Mouse (Mus musculus) layer of hippocampus, postnatal 25 days (tissue): Measurements from ENCODE around the gene Mip. TPM values are rescaled to one million over a fixed set of nuclear protein-coding genes. Genes with fewer than 3 reads are reported as not detected.
"Not testable (repeated sequence)": the region's sequence is repeated elsewhere in the genome, so short reads cannot be mapped to it uniquely, and the experiment has no call there.

Experiments
- DNase-seq, 2 experiments: peaks; one replicate each; pipeline ENCODE4 v3.0.0; 2022; ENCODE audit warnings: mixed read lengths in 2 of 2, low spot score in 1 of 2; ENCODE audit errors: extremely low spot score in 1 of 2
- total RNA-seq, 2 experiments: library from RNA; stranded (reverse); gene quantifications; 2 replicates each; pipeline ENCODE4 v1.2.3; 2021

Mip gene
- total RNA-seq, 2 experiments from 2014 or later: not detected

DNA sequence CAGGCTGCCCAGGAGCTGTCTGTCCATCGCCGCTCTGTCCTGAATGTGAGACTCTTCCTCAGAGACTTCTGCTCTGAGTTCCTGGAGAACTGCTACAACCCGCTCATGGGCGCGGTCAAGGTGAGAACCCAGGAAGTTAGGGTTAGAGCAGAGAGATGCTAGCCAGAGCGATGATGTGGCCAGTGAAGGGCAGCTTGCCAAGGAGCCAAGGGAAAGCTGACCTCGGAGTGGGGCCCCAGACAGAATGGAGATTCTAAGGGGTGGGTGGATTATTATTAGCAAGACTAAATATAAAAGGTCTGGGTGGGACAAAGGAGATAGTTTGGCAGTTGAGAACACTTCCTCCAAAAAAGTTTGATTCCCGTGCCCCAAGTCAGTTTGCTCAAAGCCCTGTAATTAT, 17.6 kb downstream of the Mip start:
- no peak for DNase-seq

DNA sequence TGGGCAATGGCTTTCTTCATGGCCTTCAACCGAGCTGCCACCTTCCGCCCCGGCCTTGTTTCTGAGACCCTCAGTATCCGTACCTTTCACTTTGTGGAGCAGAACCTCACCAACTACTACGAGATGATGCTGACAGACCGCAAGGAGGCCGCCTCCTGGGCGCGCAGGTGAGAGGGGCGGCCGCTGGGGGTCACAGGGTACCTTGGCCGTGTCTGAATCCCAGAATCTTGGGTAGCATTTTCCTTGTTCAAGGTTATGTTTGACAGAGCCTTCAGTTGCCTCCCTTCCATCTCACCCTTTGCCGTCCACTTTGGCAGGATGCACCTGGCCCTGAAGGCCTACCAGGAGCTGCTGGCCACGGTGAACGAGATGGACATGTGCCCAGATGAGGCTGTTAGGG, 18.5 kb downstream of the Mip start:
- DNase-seq: no peak

DNA sequence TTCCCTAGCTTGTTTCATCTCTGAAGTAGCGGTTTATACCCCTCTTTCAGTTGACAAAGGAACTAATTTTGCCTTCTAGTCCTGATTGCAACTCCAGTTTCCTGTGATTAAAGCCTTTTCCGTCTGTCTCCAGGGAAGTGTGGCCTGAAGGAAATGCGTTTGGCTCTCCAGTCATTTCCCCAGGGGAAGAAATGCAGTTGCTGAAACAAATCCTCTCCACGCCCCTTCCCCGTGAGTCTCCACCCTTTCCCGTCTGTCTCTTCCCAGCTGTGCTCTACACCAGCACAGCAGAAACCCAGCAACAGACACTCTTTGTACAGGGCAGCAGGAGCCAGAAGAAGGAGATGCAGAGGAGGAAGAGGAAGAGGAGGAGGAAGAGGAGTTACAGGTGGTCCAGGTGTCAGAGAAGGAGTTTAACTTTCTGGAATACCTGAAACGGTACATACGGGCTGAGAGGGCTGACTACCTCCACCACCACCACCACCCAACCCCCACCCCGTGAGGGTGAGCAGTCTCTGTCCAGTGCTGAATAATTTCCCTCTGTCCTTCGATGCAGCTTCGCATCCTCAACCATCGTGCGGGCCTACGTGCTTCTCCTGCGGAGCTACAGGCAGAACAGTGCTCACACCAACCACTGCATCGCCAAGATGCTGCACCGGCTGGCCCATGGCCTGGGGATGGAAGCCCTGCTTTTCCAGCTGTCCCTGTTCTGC, 21.5 kb downstream of the Mip start:
- DNase-seq: no peak

DNA sequence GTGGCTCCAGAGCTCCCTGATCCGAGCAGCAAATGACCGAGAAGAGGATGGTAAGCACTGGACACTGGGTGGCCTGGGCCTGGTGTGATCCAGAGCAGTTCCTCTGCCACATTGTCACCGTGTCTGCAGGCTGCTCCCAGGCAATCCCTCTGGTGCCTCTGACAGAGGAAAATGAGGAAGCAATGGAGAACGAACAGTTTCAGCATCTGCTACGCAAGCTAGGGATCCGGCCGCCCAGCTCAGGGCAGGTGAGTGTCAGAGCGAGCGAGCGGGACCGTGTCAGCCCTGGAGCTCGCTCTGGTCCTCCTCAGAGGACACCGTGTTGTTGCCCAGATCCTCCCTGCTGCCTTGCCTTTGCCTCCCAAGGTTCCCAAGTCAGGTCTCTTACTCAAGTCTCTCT, 24.9 kb downstream of the Mip start:
- DNase-seq: no peak

DNA sequence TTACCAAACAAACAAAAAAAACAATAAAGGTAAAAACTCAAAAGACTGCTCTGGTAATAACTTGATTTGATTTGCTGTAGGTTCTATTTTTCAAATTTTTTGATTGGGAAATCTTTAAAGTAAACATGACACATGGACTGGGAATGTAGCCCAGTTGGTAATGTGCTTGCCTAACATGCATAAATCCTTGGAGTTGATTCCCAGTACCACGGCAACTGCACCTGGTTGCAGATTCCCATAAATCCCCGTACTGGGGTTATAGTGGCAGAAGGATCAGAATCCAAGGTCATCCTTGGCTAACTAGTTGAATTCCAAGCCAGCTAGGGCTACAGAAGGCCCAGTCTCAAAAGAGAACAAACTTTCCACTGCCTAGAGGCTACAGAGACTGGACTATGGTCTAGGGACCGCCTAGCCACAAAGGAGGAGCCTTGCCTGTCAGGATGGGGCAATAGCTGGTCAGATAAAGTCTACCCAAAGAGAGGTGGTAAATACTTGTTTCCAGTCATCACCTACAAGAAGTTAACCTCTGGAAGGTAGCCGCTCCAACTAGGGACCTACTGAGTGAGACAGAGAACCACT, 28.1 kb downstream of the Mip start, which contains the start of gene Apon:
Apon (plus strand) TSS at position 420 of the 579 bp plus-strand sequence.
- DNase-seq: no peak

DNA sequence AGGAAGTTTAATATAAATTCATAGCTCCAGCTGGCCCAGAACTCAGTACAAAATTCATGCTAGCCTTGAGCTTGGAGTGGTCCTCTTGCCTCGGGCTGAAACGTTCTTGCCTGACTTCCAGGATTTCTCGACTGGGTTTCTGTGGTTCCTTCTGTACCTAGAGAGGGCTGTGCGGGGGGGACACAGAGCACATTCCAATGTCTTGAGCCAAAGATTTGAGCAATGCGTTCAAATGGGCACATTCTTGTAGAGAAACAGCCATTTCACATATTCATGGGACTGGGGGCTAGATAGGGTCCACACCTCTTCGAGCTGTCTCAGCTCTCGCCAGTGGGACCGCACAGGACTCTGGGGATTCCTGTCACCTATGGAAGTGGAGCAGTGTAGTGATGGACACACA, 30.3 kb downstream of the Mip start:
- DNase-seq: no peak

DNA sequence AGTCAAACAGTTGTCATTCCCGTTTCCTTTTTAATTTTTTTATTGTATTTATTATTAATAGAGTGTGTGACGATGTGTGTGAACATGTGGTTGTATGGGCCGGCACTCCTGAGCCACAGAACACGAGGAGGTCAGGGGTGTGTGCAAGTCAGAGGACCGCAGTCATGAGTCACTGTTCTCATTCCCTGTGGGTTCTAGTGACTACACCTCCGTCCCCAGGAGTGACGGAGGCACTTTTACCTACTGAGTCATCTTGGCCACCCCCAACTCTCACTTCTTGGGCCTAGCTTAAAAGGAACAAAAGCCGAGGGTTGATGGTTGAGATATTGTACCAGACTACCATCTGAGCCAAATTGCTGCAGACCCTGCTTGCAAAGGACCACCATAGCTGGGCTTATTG, 30.7 kb downstream of the Mip start:
- no peak for DNase-seq

DNA sequence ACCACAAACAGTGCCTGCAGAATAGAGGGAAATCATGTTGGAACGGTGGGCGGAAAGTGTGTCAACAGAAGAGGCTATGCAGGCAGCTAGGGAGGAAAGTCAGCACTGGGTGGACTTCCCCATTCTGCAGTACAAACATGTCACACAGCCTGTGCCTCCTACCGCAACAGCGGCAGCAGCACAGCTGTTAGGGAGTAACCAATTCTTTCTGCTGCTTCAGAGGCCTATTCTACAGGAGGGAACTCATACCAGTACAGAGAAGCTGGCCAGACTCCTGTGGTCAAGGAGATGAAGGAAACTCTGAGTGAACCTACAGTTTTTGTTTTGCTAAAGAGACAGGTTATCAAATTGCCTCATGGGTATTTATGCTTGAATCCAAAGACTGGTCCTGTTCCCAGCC, 33.3 kb downstream of the Mip start:
- DNase-seq: no peak

DNA sequence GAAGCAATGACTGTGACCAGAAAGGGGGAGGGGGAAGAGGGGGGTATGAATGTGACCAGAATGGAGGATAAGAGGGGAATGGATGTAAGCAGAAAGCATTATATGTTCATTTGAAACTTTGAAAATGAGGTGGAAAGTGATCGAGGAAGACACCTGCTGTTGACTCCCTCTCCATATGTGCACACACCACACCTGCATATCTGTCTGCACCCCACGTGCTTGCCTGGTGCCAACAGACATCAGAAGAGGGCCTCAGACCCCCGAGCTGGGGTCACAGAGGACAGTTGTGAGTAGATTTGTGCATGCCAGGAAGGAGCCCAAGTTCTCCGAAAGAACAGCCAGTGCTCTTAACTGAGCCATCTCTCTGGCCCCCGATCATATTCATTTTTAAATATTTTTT, 34.3 kb downstream of the Mip start:
- DNase-seq: no peak

DNA sequence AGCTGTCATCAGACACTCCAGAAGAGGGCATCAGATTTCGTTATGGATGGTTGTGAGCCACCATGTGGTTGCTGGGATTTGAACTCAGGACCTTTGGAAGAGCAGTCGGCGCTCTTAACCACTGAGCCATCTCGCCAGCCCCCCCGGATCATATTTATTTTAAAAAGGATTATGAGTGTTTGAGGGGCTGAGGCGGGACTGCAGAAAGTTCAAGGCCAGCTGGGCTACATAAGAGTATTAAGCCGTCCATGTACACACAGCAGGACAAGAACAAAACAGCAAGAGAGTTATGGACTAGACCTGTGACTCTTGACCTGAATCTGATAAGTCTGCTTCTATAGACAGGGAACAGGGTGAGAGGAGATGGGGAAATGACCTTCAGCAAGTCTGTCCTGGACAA, 34.7 kb downstream of the Mip start:
- not testable (repeated sequence) for DNase-seq

DNA sequence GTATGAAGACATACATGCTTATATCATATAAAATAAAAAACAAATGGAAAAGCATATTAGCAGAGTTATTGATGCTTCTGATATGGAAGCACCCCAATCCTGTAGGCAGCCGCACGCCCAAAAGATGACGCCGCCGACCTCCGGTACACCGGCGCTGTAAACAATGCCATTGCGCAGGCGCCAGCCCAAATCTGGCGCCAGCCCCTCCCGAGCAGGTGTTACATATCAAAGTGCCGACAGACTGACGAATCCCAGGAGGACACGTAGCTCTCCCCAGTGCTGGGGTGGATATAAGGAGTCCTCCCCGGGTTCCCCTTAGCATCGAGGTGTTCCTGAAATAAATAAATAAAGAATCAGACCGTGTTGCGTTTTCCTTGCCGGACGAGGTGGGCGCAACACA, 36.7 kb downstream of the Mip start:
- DNase-seq: no peak

DNA sequence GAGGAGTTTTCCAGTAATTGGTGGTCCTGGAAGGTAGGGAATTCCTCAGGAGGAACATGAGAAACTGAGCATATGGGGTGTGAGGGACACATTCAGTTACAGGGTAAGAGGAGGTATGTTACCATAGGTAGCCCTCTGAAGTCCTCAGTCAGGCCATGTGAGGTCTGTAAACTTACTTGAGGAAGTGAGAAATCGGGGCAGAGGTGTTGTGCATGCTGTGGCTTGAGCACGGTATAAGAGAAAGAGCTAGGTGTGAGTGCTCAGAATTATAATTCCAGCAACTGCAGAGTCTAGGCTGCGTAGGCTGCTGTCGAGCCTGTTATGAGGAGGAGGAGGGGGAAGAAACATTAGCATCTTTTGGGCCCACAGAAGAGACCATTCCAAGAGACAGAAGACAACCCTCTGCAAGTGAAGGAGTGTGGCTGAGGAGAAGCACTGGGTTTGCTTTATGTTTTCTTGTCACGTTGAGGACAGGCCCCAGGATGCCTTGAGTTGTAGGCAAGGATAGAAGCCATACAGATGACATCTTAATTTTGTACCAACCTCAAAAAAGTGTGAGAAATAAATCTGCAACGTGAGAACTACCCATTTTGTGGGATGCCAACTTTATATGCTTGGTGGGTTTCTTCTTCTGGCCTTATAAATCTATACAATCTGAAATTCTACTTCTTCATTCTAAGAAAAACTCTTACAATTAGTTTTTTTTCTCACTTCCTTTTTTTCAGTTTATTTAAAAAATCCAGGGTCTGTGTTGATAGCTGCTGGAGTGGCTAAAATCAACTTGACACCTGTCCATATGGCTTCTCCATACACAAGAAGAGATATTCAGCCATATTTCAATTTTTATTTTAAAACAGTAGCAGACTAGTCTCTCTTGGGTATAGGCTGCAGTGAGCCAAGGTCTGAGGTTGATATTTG, 38.0 kb downstream of the Mip start:
- DNase-seq: no peak

DNA sequence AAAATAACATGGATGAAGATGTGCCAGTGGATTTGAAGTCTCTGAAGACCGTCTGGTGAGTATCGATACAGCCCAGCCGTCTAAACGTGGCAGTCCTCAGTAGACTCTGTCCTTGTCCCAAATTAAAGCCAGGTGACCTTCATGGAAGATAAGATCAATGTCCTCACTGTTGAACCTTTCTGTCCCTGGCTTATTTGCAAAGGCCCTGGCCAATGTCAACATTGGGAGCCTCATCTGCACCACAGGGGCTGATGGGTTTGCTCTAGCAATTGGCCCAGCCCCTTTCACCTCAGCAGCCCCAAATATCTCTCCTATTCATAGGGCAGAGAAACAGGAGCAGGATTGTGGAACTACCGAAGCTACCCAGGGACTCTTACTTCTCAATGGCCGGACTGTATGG, 42.7 kb downstream of the Mip start, which contains the start of gene Apof:
Apof (plus strand) TSS at position 301 of the 400 bp plus-strand sequence.
- DNase-seq: no peak

DNA sequence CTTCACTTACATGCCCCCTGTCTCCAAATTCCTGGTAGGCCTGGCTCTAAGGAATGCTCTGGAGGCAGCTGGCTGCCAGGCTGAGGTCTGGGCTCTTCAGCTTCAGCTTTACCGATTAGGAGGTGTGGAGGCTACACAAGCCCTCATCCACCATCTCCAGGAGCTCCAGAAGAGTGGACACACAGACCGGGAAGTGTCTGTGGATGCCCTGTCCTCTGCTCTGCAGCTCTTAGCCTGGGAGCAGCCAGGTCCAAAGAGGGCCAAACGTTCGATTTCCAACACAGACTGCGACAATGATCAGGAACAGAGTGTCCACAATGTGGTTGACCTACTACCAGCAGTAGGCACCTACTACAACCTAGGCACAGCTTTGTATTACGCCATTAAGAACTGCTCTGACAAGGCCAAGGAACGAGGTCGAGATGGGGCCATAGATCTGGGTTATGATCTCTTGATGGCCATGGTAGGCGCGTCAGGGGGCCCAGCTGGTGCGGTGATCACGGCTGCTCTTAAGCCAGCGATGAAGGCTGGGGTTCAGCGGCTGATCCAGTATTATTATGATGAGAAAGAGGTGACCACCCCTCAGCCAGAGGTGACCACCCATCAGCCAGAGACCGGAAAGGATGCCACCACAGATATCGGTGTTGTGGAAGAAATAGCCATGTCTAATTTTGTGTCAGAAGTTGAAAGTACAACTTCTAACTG, 43.7 kb downstream of the Mip start:
- no peak for DNase-seq

DNA sequence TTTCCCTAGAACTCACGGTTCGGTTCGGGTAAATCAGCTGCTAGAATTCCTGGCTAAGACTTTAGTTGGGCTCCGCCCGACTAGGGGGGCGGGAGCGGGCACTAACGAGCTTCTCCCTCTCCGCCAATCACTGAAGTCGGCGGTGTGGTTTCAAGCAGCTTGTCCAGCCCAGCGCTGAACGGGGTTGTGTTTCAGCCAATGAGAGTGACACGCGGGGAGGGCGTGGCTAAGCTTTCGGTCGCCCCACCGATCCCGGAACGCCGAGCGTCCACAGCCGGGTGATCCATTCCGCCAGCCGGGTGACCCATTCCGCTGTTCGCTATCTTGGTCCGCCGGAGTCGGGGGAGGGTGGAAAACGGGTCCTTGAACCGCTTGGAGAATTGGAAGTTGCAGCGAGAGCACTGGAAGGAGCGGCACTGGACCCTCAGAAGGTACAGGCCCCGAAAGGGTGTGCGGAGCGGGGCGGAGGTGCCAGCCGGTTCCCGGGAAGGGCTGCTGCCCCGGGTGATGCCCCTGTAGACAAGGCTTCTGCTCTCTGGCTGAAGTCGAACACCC, 44.7 kb downstream of the Mip start, which contains the start of gene Stat2:
Stat2 (plus strand) TSS at position 273 of the 555 bp plus-strand sequence.
- DNase-seq: peak; percentile 85 to 89

DNA sequence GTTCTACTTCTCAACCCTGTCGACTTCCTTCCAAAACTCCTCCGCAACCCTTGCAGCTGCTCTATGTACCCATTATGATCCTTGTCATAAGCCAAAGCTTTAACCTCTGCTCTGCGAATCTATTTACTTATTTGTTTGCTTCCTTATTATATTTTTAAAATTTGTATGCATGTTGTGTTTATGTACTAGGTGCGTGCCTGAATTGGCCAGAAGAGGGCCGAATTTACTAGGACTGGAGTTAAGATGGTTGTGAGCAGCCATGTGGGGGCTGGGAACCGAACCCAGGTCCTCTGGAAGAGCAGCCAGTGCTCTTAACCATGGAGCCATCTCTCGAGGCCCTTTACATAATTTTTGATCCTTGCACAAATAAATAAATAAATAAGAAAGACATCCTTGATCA, 45.2 kb downstream of the Mip start:
- DNase-seq: no peak

DNA sequence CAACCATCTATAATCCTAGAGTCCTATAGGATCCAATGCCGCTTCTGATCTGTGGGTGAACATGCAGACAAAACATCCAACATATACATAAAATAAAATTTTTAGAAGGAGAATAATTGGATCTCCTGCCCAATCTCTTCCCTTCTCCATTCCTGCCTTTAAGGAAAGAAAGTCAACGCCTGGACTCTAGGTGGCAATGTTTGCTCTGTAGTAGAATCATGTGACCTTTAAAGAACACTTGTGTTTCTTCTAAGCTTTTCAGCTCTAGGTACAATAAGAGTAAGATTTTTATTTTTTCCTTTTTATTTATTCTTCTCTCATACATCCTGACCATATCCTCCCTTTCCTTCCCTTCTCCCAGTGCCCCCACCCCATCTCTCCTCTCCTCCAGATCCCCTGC, 46.2 kb downstream of the Mip start:
- DNase-seq: no peak

DNA sequence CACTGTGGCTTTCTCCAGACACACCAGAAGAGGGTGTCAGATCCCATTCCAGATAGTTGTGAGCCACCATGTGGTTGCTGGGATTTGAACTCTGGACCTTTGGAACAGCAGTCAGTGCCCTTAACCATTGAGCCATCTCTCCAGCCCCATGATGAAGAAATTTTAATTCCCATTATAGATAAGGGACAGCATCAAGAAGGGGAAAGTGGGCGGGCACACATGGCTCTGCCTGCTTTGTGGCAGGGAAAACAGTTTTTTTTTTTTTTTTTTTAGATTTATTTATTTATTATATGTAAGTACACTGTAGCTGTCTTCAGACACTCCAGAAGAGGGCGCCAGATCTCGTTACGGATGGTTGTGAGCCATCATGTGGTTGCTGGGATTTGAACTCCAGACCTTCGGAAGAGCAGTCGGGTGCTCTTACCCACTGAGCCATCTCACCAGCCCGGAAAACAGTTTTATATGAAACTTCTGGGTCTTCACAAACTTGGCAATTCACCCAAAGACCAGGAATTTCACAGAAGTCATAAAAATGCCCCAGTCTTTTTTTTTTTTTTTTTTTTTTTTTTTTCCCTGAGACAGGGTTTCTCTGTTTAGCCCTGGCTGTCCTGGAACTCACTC, 47.3 kb downstream of the Mip start:
- not testable (repeated sequence) for DNase-seq

DNA sequence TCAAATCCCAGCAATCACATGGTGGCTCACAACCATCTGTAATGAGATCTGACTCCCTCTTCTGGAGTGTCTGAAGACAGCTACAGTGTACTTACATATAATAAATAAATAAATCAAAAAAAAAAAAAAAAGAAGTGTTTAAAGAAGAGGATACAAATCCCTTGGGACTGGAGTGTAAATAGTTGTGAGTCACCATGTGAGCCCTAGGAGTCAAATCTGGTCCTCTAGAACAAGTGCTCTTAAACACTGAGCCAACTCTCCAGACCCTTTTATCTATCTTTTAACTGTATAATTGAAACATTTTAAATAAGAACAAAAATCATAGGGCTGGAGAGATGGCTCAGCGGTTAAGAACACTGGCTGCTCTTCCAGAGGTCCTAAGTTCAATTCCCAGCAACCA, 49.7 kb downstream of the Mip start:
- not testable (repeated sequence) for DNase-seq

DNA sequence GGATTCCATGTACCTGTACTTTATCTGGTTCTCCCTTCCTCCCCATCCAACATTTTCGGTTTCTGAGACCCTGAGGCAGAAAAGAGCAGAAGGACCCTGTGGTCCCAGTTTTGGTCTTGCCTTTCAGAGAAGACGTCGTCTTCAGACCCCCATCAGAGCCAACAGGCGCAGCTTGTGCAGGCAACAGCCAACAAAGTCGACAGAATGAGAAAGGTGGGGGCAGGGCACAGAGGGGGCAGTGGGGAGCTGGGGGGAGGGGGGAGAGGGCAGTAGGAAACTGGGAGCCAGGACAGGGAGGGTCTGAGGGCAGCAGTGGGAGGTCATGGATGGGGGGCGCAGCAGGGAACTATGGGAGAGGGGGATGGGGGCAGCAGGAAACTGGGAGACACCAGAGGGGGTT, 52.5 kb downstream of the Mip start:
- DNase-seq: no peak
